Mouse (Mus musculus) liver, embryonic 14.5 days (tissue): ENCODE measurements around the gene Usf2. TPM values are rescaled to one million over a fixed set of nuclear protein-coding genes. Genes with fewer than 3 reads are reported as not detected.

Experiments used
- ATAC-seq: fragments of 200-750 bp; cut with Nextera tagmentation; 2 replicates; pipeline ENCODE4 v1.8.0; 2017; ENCODE audit warnings: moderate number of reproducible peaks, mild to moderate bottlenecking, moderate library complexity; ENCODE audit not compliant: insufficient read depth
- DNase-seq, 3 experiments: peaks; one replicate each; pipeline ENCODE4 v3.0.0-alpha.2; 2012 to 2013; ENCODE audit warnings: low read depth in 3 of 3, low spot score in 3 of 3
- H3K27ac ChIP-seq: fragments of 300-500 bp; sonication (generic); 2 replicates; pipeline ENCODE4 v1.5.1; 2014; ENCODE audit warnings: moderate library complexity, mild to moderate bottlenecking, control low read depth, inconsistent platforms
- H3K27me3 ChIP-seq: fragments of 300-500 bp; sonication (generic); 2 replicates; pipeline ENCODE4 v1.6.1; 2014; ENCODE audit warnings: mild to moderate bottlenecking, low read length, moderate library complexity; ENCODE audit not compliant: control insufficient read depth, insufficient read depth
- H3K36me3 ChIP-seq: fragments of 300-500 bp; sonication (generic); replicated peaks from 2 replicates; pipeline ENCODE4 v1.6.1; 2014; ENCODE audit warnings: low read depth; ENCODE audit not compliant: control insufficient read depth, insufficient read depth
- H3K4me1 ChIP-seq, 2 experiments: fragments of 200-500 bp in 1 of 2; fragments of 300-500 bp in 1 of 2; sonication (generic) in 1 of 2; replicated peaks; 2 replicates each; pipeline ENCODE4 v1.6.1; 2012 to 2014; ENCODE audit warnings: antibody characterized with exemption in 1 of 2, inconsistent platforms in 1 of 2, low read length in 1 of 2; ENCODE audit not compliant: control insufficient read depth in 2 of 2, insufficient read depth in 2 of 2
- H3K4me2 ChIP-seq: fragments of 300-500 bp; sonication (generic); 2 replicates; pipeline ENCODE4 v1.6.1; 2014; ENCODE audit warnings: low read depth, mild to moderate bottlenecking, control low read depth, moderate library complexity
- H3K4me3 ChIP-seq, 2 experiments: fragments of 200-500 bp in 1 of 2; fragments of 300-500 bp in 1 of 2; sonication (generic) in 1 of 2; 2 replicates each; pipeline ENCODE4 v1.5.1; 2012 to 2014; ENCODE audit warnings: low read depth in 2 of 2, low read length in 2 of 2, mild to moderate bottlenecking in 2 of 2, control low read depth in 1 of 2, inconsistent platforms in 1 of 2, moderate library complexity in 1 of 2; ENCODE audit not compliant: insufficient read depth in 1 of 2
- H3K9ac ChIP-seq: fragments of 300-500 bp; sonication (generic); replicated peaks from 2 replicates; pipeline ENCODE4 v1.6.1; 2014; ENCODE audit warnings: mild to moderate bottlenecking, control low read depth, moderate library complexity
- H3K9me3 ChIP-seq: fragments of 300-500 bp; sonication (generic); 2 replicates; pipeline ENCODE4 v1.6.1; 2016; ENCODE audit warnings: low read length, mixed read lengths; ENCODE audit not compliant: control insufficient read depth
- CTCF ChIP-seq: IDR thresholded peaks from 2 replicates; pipeline ENCODE4 v1.5.1; 2016; ENCODE audit warnings: antibody characterized with exemption, low read depth, control low read depth
- EP300 ChIP-seq: IDR thresholded peaks from 2 replicates; pipeline ENCODE4 v1.6.1; 2016; ENCODE audit warnings: antibody characterized with exemption, low read depth
- WGBS: fragments of 180-500 bp; shearing (Covaris S2); extraction: QIAGEN DNeasy Blood & Tissue Kit; methylation state at CpG from one replicate; pipeline ENCODE4 v1.1.7; 2014; ENCODE audit not compliant: insufficient replicate concordance; 5-methylcytosine and 5-hydroxymethylcytosine counted together
- polyA plus RNA-seq, 2 experiments: library from polyadenylated mRNA; depleted of rRNA in 1 of 2; stranded (reverse) in 1 of 2; unstranded in 1 of 2; fragments of >200 nt; fragmentation: Nextera tagmentation in 1 of 2; extraction: Ambion mirVana in 1 of 2; gene quantifications; 2 replicates each; pipeline versions ENCODE4 v1.2.1 to v1.2.3; 2012 to 2014

The Usf2 gene
- polyA plus RNA-seq, 2 experiments, result 10.2 to 50.6 TPM

DNA sequence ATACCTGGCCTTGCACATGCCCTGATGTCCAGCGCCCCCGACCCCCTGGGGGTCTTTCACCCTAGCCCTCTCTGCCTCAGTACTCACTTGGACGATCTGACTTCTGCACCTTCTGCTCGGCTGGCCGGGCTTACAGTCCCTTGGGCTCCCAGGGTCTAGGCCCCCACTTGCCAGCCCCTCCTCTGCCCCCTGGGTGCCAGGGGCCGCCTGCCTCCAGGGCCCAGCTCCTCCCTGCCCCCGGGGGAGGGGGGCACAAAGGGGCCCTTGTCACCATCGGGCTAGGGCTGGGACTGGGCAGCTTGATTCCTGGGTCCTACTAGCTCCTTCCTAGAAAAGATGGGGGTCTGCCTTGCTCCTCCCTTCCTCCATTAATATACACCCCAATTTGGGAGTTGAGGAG is 41.9 kb downstream of the Usf2 start, which contains the start of gene Mag:
Gene Mag, minus strand, starts transcription at position 142 of the 400 bp plus-strand sequence.
- ATAC-seq, result no peak
- WGBS, result 45% methylated on average over 8 of the region's 8 CpGs
- TF ChIP-seq EP300 (no peak), CTCF (no peak)
- no peak for DNase-seq
- no peaks in the 10 kb centered on the region for H3K36me3 ChIP-seq
- no peak within 1 kb of the TSS for H3K27ac ChIP-seq
- no peaks in the 10 kb centered on the region for H3K9me3 ChIP-seq
- H3K27me3 ChIP-seq, result no peaks in the 10 kb centered on the region
- H3K4me1 ChIP-seq, result no peaks in the 10 kb centered on the region
- H3K4me2 ChIP-seq, result no peak within 1 kb of the TSS
- H3K9ac ChIP-seq, result no peak within 1 kb of the TSS
- no peak within 1 kb of the TSS for H3K4me3 ChIP-seq

- ATAC-seq (no peak), DNase-seq (no peak)
- Histone ChIP-seq H3K4me1 (no peaks in the 10 kb centered on the region), H3K4me2 (no peak overlapping the region), H3K27me3 (no peaks in the 10 kb centered on the region), H3K9ac (no peak overlapping the region), H3K9me3 (no peaks in the 10 kb centered on the region), H3K4me3 (no peak overlapping the region), H3K36me3 (no peaks in the 10 kb centered on the region), H3K27ac (no peak overlapping the region)
- TF ChIP-seq EP300 (no peak), CTCF (no peak)
- 36% methylated on average over 6 of the region's 6 CpGs for WGBS
Measured at GRCm38 (mm10) chr7:30909773-30910172, 46.8 kb downstream of the Usf2 start.

DNA sequence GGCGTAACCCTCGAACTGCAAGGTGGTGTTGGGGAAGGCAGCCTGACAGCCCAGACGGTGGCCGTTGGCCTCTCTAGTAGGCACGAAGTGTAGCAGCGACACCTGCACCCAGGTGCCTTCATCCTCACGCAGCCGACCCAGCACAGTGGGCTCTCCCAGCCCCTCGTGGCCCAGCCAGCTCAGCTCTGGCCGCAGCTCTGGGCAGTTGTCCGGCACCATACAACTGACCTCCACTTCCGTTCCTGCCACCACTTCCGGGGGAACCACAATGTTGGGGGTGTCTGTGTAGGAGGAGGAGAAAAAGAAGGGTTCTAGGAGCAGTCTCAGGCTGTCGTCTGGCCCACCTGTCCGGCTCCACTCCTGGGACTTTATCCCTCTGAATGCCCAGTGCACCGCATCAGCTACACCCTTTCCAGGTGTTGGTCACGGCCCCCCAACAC is 47.6 kb downstream of the Usf2 start:
- 16% methylated on average over 17 of the region's 17 CpGs for whole genome bisulfite sequencing
- H3K4me2 ChIP-seq, result peak overlapping the region; percentile 23; the same call in 1 of the 2 replicates
- no peaks in the 10 kb centered on the region for H3K9me3 ChIP-seq
- no peak overlapping the region for H3K9ac ChIP-seq
- no peak overlapping the region for H3K27ac ChIP-seq
- no peaks in the 10 kb centered on the region for H3K4me1 ChIP-seq
- no peaks in the 10 kb centered on the region for H3K36me3 ChIP-seq
- no peak for ATAC-seq
- H3K27me3 ChIP-seq, result no peaks in the 10 kb centered on the region
- DNase-seq, result no peak
- H3K4me3 ChIP-seq, result no peak overlapping the region
- TF ChIP-seq CTCF (no peak), EP300 (no peak)

DNA sequence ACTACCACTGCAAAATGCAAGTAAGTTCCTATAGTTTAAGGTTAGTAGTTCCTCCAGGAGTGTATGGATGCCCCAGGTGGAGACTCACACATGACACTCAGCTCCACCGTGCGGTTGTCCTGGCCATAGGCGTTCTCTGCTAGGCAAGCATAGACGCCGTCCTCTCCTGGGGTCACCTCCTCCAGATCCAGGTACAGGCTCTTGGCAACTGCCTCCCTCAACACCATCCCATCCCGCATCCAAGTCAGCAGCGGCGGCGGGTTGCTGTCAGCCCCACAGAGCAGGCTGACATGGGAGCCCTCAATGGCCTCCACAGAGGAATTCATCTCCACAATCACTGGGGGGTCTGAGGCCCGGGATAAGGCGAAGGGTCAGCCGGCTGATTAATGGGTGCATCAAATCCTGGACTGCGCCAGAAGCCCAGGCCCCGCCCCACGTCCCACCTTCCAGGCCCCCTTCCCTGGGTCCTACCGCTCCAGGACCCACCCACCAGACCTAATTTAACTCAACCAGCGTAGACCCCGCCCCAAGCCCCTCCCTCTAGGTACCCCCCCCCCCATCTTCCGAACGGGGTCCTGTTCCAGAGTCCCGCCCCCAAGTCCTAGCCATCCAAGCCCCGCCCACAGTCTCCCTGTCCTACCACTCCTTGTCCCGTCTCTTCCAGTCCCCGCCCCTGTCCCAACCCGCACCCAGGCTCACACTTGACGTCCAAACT is 48.2 kb downstream of the Usf2 start:
- Histone ChIP-seq H3K9me3 (no peaks in the 10 kb centered on the region), H3K4me3 (no peak overlapping the region), H3K27ac (no peak overlapping the region), H3K9ac (no peak overlapping the region), H3K4me1 (no peaks in the 10 kb centered on the region), H3K36me3 (no peaks in the 10 kb centered on the region), H3K27me3 (no peaks in the 10 kb centered on the region), H3K4me2 (peak overlapping the region; percentile 23)
- DNase-seq (no peak), ATAC-seq (no peak)
- no peak for TF ChIP-seq EP300
- TF ChIP-seq CTCF, result no peak
- 5% methylated on average over 25 of the region's 26 CpGs for WGBS

- Histone ChIP-seq H3K9me3 (no peaks in the 10 kb centered on the region), H3K4me2 (no peak overlapping the region), H3K27me3 (no peaks in the 10 kb centered on the region), H3K4me3 (no peak overlapping the region), H3K27ac (no peak overlapping the region), H3K9ac (no peak overlapping the region), H3K36me3 (no peaks in the 10 kb centered on the region), H3K4me1 (no peaks in the 10 kb centered on the region)
- no peak for ATAC-seq
- no peak for DNase-seq
- peak; percentile 58 for TF ChIP-seq CTCF
- TF ChIP-seq EP300, result no peak
- 30% methylated on average over 4 of the region's 4 CpGs for WGBS
Measured at GRCm38 (mm10) chr7:30904042-30904441, 52.6 kb downstream of the Usf2 start.

Other genes with a start within 250 kb of the Usf2 start
- 0.97 and 1.6 TPM in 2 replicates for gene Atp4a, start 244.6 kb downstream of the Usf2 start, polyA plus RNA-seq (2012; rRNA removed)
- 0.43 and 2.1 TPM in 2 replicates for gene Atp4a, start 244.6 kb downstream of the Usf2 start, polyA plus RNA-seq (2014; fragmentation: Nextera tagmentation; extraction: Ambion mirVana)
- 63.3 and 64.4 TPM in 2 replicates for gene Tmem147, start 227.3 kb downstream of the Usf2 start, polyA plus RNA-seq (2012; rRNA removed)
- 110 and 117 TPM in 2 replicates for gene Tmem147, start 227.3 kb downstream of the Usf2 start, polyA plus RNA-seq (2014; fragmentation: Nextera tagmentation; extraction: Ambion mirVana)
- not detected in 2 replicates for gene Gapdhs, start 213.1 kb downstream of the Usf2 start, polyA plus RNA-seq (2012; rRNA removed)
- not detected in 2 replicates for gene Gapdhs, start 213.1 kb downstream of the Usf2 start, polyA plus RNA-seq (2014; fragmentation: Nextera tagmentation; extraction: Ambion mirVana)
- 0.12 and 0.37 TPM in 2 replicates for gene Sbsn, start 205.3 kb downstream of the Usf2 start, polyA plus RNA-seq (2012; rRNA removed)
- not detected in 2 replicates for gene Sbsn, start 205.3 kb downstream of the Usf2 start, polyA plus RNA-seq (2014; fragmentation: Nextera tagmentation; extraction: Ambion mirVana)
- 0.23 and 0.26 TPM in 2 replicates for gene Dmkn, start 193.0 kb downstream of the Usf2 start, polyA plus RNA-seq (2012; rRNA removed)
- gene Dmkn, start 193.0 kb downstream of the Usf2 start, polyA plus RNA-seq (2014; fragmentation: Nextera tagmentation; extraction: Ambion mirVana), result 0.20 TPM in 1 of 2 replicates, not detected in the other
- gene Krtdap, start 168.9 kb downstream of the Usf2 start, polyA plus RNA-seq (2012; rRNA removed), result not detected in 2 replicates
- gene Krtdap, start 168.9 kb downstream of the Usf2 start, polyA plus RNA-seq (2014; fragmentation: Nextera tagmentation; extraction: Ambion mirVana), result not detected in 2 replicates
- gene Ffar2, start 133.0 kb downstream of the Usf2 start, polyA plus RNA-seq (2012; rRNA removed), result 0.36 and 0.41 TPM in 2 replicates
- 0.34 and 0.43 TPM in 2 replicates for gene Ffar2, start 133.0 kb downstream of the Usf2 start, polyA plus RNA-seq (2014; fragmentation: Nextera tagmentation; extraction: Ambion mirVana)
- gene Ffar3, start 100.6 kb downstream of the Usf2 start, polyA plus RNA-seq (2012; rRNA removed), result not detected in 2 replicates
- not detected in 2 replicates for gene Ffar3, start 100.6 kb downstream of the Usf2 start, polyA plus RNA-seq (2014; fragmentation: Nextera tagmentation; extraction: Ambion mirVana)
- gene Ffar1, start 95.2 kb downstream of the Usf2 start, polyA plus RNA-seq (2012; rRNA removed), result 0.01 TPM in 1 of 2 replicates, not detected in the other
- not detected in 2 replicates for gene Ffar1, start 95.2 kb downstream of the Usf2 start, polyA plus RNA-seq (2014; fragmentation: Nextera tagmentation; extraction: Ambion mirVana)
- 0.29 and 0.36 TPM in 2 replicates for gene Cd22, start 76.5 kb downstream of the Usf2 start, polyA plus RNA-seq (2012; rRNA removed)
- 0.24 and 0.62 TPM in 2 replicates for gene Cd22, start 76.5 kb downstream of the Usf2 start, polyA plus RNA-seq (2014; fragmentation: Nextera tagmentation; extraction: Ambion mirVana)
- gene Mag, start 41.9 kb downstream of the Usf2 start, polyA plus RNA-seq (2012; rRNA removed), result 0.13 TPM in 2 replicates
- gene Mag, start 41.9 kb downstream of the Usf2 start, polyA plus RNA-seq (2014; fragmentation: Nextera tagmentation; extraction: Ambion mirVana), result 0.11 TPM in 2 replicates
- not detected in 2 replicates for gene Hamp2, start 32.1 kb downstream of the Usf2 start, polyA plus RNA-seq (2012; rRNA removed)
- not detected in 2 replicates for gene Hamp2, start 32.1 kb downstream of the Usf2 start, polyA plus RNA-seq (2014; fragmentation: Nextera tagmentation; extraction: Ambion mirVana)
- 17.2 and 22.5 TPM in 2 replicates for gene Hamp, start 12.8 kb downstream of the Usf2 start, polyA plus RNA-seq (2012; rRNA removed)
- 12.0 and 29.7 TPM in 2 replicates for gene Hamp, start 12.8 kb downstream of the Usf2 start, polyA plus RNA-seq (2014; fragmentation: Nextera tagmentation; extraction: Ambion mirVana)
- 14.3 and 17.4 TPM in 2 replicates for gene Lsr, start 16.7 kb upstream of the Usf2 start, polyA plus RNA-seq (2012; rRNA removed)
- gene Lsr, start 16.7 kb upstream of the Usf2 start, polyA plus RNA-seq (2014; fragmentation: Nextera tagmentation; extraction: Ambion mirVana), result 15.1 and 16.0 TPM in 2 replicates
- gene Fam187b, start 17.0 kb upstream of the Usf2 start, polyA plus RNA-seq (2012; rRNA removed), result 1.5 and 2.0 TPM in 2 replicates
- 2.5 and 2.6 TPM in 2 replicates for gene Fam187b, start 17.0 kb upstream of the Usf2 start, polyA plus RNA-seq (2014; fragmentation: Nextera tagmentation; extraction: Ambion mirVana)
- gene Fxyd5, start 85.7 kb upstream of the Usf2 start, polyA plus RNA-seq (2012; rRNA removed), result 10.1 and 14.6 TPM in 2 replicates
- gene Fxyd5, start 85.7 kb upstream of the Usf2 start, polyA plus RNA-seq (2014; fragmentation: Nextera tagmentation; extraction: Ambion mirVana), result 15.1 and 20.4 TPM in 2 replicates
- 0.21 and 0.24 TPM in 2 replicates for gene Fxyd7, start 94.7 kb upstream of the Usf2 start, polyA plus RNA-seq (2012; rRNA removed)
- gene Fxyd7, start 94.7 kb upstream of the Usf2 start, polyA plus RNA-seq (2014; fragmentation: Nextera tagmentation; extraction: Ambion mirVana), result 0.23 TPM in 1 of 2 replicates, not detected in the other
- gene Fxyd1, start 100.4 kb upstream of the Usf2 start, polyA plus RNA-seq (2012; rRNA removed), result 33.0 and 50.6 TPM in 2 replicates
- gene Fxyd1, start 100.4 kb upstream of the Usf2 start, polyA plus RNA-seq (2014; fragmentation: Nextera tagmentation; extraction: Ambion mirVana), result 61.9 and 62.5 TPM in 2 replicates
- 0.04 and 0.16 TPM in 2 replicates for gene Lgi4, start 102.5 kb upstream of the Usf2 start, polyA plus RNA-seq (2012; rRNA removed)
- gene Lgi4, start 102.5 kb upstream of the Usf2 start, polyA plus RNA-seq (2014; fragmentation: Nextera tagmentation; extraction: Ambion mirVana), result 0.10 TPM in 1 of 2 replicates, not detected in the other
- gene Fxyd3, start 119.9 kb upstream of the Usf2 start, polyA plus RNA-seq (2012; rRNA removed), result 0.52 and 0.54 TPM in 2 replicates
- gene Fxyd3, start 119.9 kb upstream of the Usf2 start, polyA plus RNA-seq (2014; fragmentation: Nextera tagmentation; extraction: Ambion mirVana), result 0.47 and 0.86 TPM in 2 replicates
- 44.7 and 48.0 TPM in 2 replicates for gene Hpn, start 158.5 kb upstream of the Usf2 start, polyA plus RNA-seq (2012; rRNA removed)
- gene Hpn, start 158.5 kb upstream of the Usf2 start, polyA plus RNA-seq (2014; fragmentation: Nextera tagmentation; extraction: Ambion mirVana), result 43.3 and 44.8 TPM in 2 replicates
- gene Scn1b, start 170.2 kb upstream of the Usf2 start, polyA plus RNA-seq (2012; rRNA removed), result 0.97 and 1.0 TPM in 2 replicates
- gene Scn1b, start 170.2 kb upstream of the Usf2 start, polyA plus RNA-seq (2014; fragmentation: Nextera tagmentation; extraction: Ambion mirVana), result 0.45 and 0.52 TPM in 2 replicates
- gene Gramd1a, start 199.1 kb upstream of the Usf2 start, polyA plus RNA-seq (2012; rRNA removed), result 19.1 and 19.4 TPM in 2 replicates
- gene Gramd1a, start 199.1 kb upstream of the Usf2 start, polyA plus RNA-seq (2014; fragmentation: Nextera tagmentation; extraction: Ambion mirVana), result 8.0 and 8.5 TPM in 2 replicates